Mouse (Mus musculus) limb, embryonic 11.5 days (tissue): ENCODE measurements around the gene Pkn3. TPM values are rescaled to one million over a fixed set of nuclear protein-coding genes. Genes with fewer than 3 reads are reported as not detected.
"Not testable (repeated sequence)": the region's sequence is repeated elsewhere in the genome, so short reads cannot be mapped to it uniquely, and the experiment has no call there.

Source experiments
- ATAC-seq: fragments of 200-750 bp; cut with Nextera tagmentation; 2 replicates; pipeline ENCODE4 v1.8.0; 2017; ENCODE audit warnings: low read depth; ENCODE audit not compliant: insufficient number of reproducible peaks, low FRiP score, low TSS enrichment
- DNase-seq: peaks from one replicate; pipeline ENCODE4 v3.0.0-alpha.2; 2015; ENCODE audit warnings: low spot score
- H3K27ac ChIP-seq: fragments of 300-500 bp; sonication (generic); replicated peaks from 2 replicates; pipeline ENCODE4 v1.5.1; 2014; ENCODE audit warnings: low read depth, mild to moderate bottlenecking, low read length
- H3K27me3 ChIP-seq: fragments of 300-500 bp; sonication (generic); 2 replicates; pipeline ENCODE4 v1.6.1; 2014; ENCODE audit warnings: mild to moderate bottlenecking, low read length, mixed read lengths; ENCODE audit not compliant: control insufficient read depth, insufficient read depth
- H3K36me3 ChIP-seq: fragments of 300-500 bp; sonication (generic); 2 replicates; pipeline ENCODE4 v1.6.1; 2014; ENCODE audit warnings: mild to moderate bottlenecking, low read length, moderate library complexity, mixed read lengths; ENCODE audit not compliant: control insufficient read depth, insufficient read depth
- H3K4me1 ChIP-seq: fragments of 300-500 bp; sonication (generic); 2 replicates; pipeline ENCODE4 v1.6.1; 2014; ENCODE audit warnings: low read length, mixed read lengths; ENCODE audit not compliant: control insufficient read depth, insufficient read depth
- H3K4me2 ChIP-seq: fragments of 300-500 bp; sonication (generic); 2 replicates; pipeline ENCODE4 v1.6.1; 2014; ENCODE audit warnings: low read depth, mild to moderate bottlenecking, moderate library complexity; ENCODE audit not compliant: severe bottlenecking
- H3K4me3 ChIP-seq: fragments of 300-500 bp; sonication (generic); 2 replicates; pipeline ENCODE4 v1.5.1; 2014; ENCODE audit warnings: low read depth, low read length
- H3K9ac ChIP-seq: fragments of 300-500 bp; sonication (generic); 2 replicates; pipeline ENCODE4 v1.6.1; 2014; ENCODE audit warnings: mild to moderate bottlenecking, low read length
- H3K9me3 ChIP-seq: fragments of 300-500 bp; sonication (generic); 2 replicates; pipeline ENCODE4 v1.6.1; 2016; ENCODE audit warnings: low read length; ENCODE audit not compliant: control insufficient read depth
- WGBS: fragments of 180-500 bp; shearing (Covaris S2); extraction: QIAGEN DNeasy Blood & Tissue Kit; methylation state at CpG from one replicate; pipeline ENCODE4 v1.1.7; 2014; 5-methylcytosine and 5-hydroxymethylcytosine counted together
- polyA plus RNA-seq: library from polyadenylated mRNA; unstranded; fragments of >200 nt; fragmentation: Nextera tagmentation; extraction: Ambion mirVana; gene quantifications from 2 replicates; pipeline ENCODE4 v1.2.1, GENCODE M21; 2014

Pkn3 gene
- polyA plus RNA-seq, 1 experiment from 2014 or later, result 9.0 TPM

GRCm38 (mm10) chr2:30047127-30047526, 30.4 kb upstream of the Pkn3 start:
- H3K27ac ChIP-seq, result no peak overlapping the region
- no peaks in the 10 kb centered on the region for H3K9me3 ChIP-seq
- no peak overlapping the region for H3K9ac ChIP-seq
- no peak overlapping the region for H3K4me2 ChIP-seq
- ATAC-seq (no peak), DNase-seq (no peak)
- no peaks in the 10 kb centered on the region for H3K36me3 ChIP-seq
- 93% methylated on average over 6 of the region's 6 CpGs for WGBS
- H3K27me3 ChIP-seq, result no peaks in the 10 kb centered on the region
- no peaks in the 10 kb centered on the region for H3K4me1 ChIP-seq
- no peak overlapping the region for H3K4me3 ChIP-seq

DNA sequence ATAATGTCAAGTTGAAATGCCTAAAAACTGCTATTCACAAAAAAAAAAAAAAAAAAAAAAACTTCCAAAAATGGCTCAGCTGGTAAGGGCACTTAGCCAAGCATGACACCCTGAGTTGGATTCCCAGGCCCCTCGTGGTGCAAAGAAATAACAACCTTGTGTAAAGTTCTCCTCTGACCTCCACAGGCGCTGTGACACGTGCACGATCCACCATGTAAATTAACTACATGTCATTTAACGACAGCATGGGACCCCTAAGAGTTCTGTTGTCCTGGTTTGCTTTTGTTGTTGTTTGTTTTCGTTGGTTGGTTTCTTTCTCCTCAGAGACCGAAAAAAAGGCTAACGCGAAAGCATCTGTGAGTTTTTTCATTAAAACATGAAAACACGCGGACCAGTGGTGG, 29.4 kb upstream of the Pkn3 start:
- Histone ChIP-seq H3K4me3 (peak overlapping the region; percentile 59), H3K9me3 (no peaks in the 10 kb centered on the region), H3K36me3 (no peaks in the 10 kb centered on the region), H3K9ac (peak overlapping the region; percentile 76), H3K27me3 (no peaks in the 10 kb centered on the region), H3K27ac (no peak overlapping the region), H3K4me2 (peak overlapping the region; percentile 66), H3K4me1 (no peaks in the 10 kb centered on the region)
- DNase-seq (no peak), ATAC-seq (no peak)
- WGBS, result 59% methylated on average over 11 of the region's 11 CpGs

GRCm38 (mm10) chr2:30048699-30049388, 28.6 kb upstream of the Pkn3 start, which contains the start of gene Wdr34:
Wdr34 (minus strand) TSS chr2:30048881.
- Histone ChIP-seq H3K36me3 (no peaks in the 10 kb centered on the region), H3K27me3 (no peaks in the 10 kb centered on the region), H3K4me2 (peak within 1 kb of the TSS; percentile 66), H3K4me1 (no peaks in the 10 kb centered on the region), H3K9me3 (no peaks in the 10 kb centered on the region), H3K9ac (peak within 1 kb of the TSS; percentile 76), H3K27ac (peak within 1 kb of the TSS; percentile 87), H3K4me3 (peak within 1 kb of the TSS; percentile 59)
- ATAC-seq, result peak; percentile 84
- peak; percentile 99 for DNase-seq
- WGBS, result 1% methylated on average over 54 of the region's 54 CpGs

- H3K4me2 ChIP-seq, result no peak overlapping the region
- no peak for DNase-seq
- H3K4me3 ChIP-seq, result no peak overlapping the region
- no peaks in the 10 kb centered on the region for H3K27me3 ChIP-seq
- 90% methylated on average over 3 of the region's 3 CpGs for WGBS
- no peak overlapping the region for H3K9ac ChIP-seq
- no peak for ATAC-seq
- no peaks in the 10 kb centered on the region for H3K4me1 ChIP-seq
- H3K36me3 ChIP-seq, result no peaks in the 10 kb centered on the region
- no peak overlapping the region for H3K27ac ChIP-seq
- no peaks in the 10 kb centered on the region for H3K9me3 ChIP-seq
Measured at GRCm38 (mm10) chr2:30049831-30050230, 27.7 kb upstream of the Pkn3 start.

DNA sequence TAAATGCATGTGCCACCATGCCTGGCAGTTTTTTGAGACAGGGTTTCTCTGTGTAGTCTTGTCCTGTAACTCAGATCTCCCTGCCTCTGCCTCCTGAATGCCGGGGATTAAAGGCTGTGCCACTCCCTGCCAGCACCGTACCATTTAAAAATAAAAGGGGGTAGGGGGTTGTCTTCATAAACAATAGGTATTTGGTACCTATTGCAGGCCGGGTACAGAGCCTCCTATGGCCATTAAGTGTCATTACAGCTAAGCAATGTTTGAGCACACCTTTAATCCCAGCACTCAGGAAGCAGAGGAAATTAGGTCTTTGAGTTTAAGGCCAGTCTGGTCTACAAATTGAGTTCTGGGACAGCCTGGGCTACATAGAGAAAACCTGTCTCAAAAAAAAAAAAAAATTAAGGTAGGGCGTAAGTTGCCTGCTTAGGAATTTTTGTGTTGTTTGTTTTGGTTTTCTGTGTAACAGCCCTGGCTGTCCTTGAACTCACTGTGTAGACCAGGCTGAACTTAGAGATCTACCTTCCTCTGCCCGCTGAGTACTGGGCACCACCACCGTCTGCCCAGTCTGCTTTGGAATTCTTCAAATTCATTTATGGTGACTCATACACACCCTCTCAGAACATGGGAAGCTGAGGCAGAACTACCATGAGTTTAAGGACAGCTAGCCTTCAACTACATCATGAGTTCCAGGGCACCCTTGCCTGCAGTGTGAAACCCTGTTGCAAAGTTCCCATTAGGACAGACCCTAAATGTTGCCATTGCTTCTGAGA, 25.3 kb upstream of the Pkn3 start:
- no peaks in the 10 kb centered on the region for H3K4me1 ChIP-seq
- H3K9me3 ChIP-seq, result no peaks in the 10 kb centered on the region
- WGBS, result 51% methylated on average over 6 of the region's 6 CpGs
- DNase-seq, result no peak
- no peak overlapping the region for H3K9ac ChIP-seq
- H3K4me3 ChIP-seq, result no peak overlapping the region
- no peak for ATAC-seq
- H3K27ac ChIP-seq, result no peak overlapping the region
- no peak overlapping the region for H3K4me2 ChIP-seq
- H3K36me3 ChIP-seq, result no peaks in the 10 kb centered on the region
- no peaks in the 10 kb centered on the region for H3K27me3 ChIP-seq

DNA sequence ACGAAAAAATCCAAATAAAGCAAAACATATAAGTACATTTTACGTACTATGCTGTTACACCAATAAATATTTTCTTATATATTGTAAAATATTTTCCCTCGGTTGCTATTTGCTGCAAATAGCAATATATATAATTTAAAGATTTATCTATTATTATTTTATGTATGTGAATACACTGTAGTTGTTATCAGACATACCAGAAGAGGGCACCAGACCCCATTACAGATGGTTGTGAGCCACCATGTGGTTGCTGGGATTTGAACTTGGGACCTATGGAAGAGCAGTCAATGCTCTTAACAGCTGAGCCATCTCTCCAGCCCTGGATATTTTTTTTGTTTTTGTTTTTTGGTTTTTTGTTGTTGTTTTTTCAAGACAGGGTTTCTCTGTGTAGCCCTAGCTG, 22.2 kb upstream of the Pkn3 start:
- H3K9me3 ChIP-seq, H3K4me3 ChIP-seq, ATAC-seq, H3K36me3 ChIP-seq, H3K27ac ChIP-seq, H3K9ac ChIP-seq, H3K4me1 ChIP-seq, H3K4me2 ChIP-seq, DNase-seq, H3K27me3 ChIP-seq: not testable (repeated sequence)
- 95% methylated on average over 3 of the region's 3 CpGs for WGBS

DNA sequence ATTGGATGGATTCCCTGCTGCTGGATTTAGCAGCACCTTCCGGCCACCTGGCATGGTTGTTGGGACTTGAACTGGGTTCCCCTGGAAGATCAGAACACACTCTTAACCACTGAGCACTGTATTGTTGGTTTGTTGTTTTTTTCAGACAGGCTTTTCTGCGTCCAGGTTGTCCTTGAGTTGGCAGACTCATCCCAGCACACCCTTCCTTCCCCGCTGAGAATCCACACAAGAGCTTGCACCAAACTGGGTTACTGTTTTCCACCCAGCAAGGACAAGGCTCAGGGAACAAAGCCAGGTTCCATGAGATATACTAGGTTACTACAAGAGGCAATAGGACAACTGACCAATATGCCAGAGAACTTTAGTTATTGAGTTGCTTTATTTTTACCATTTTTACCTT, 20.7 kb upstream of the Pkn3 start:
- ATAC-seq (no peak), DNase-seq (no peak)
- H3K27me3 ChIP-seq, result no peaks in the 10 kb centered on the region
- no peaks in the 10 kb centered on the region for H3K9me3 ChIP-seq
- H3K9ac ChIP-seq, result no peak overlapping the region
- whole genome bisulfite sequencing, result 87% methylated on average over 3 of the region's 3 CpGs
- H3K4me1 ChIP-seq, result peaks cover 5% of the 10 kb centered on the region; the same call in 1 of the 2 replicates
- no peaks in the 10 kb centered on the region for H3K36me3 ChIP-seq
- H3K4me2 ChIP-seq, result no peak overlapping the region
- H3K27ac ChIP-seq, result no peak overlapping the region
- no peak overlapping the region for H3K4me3 ChIP-seq

- H3K27ac ChIP-seq, result no peak within 1 kb of the TSS
- H3K4me3 ChIP-seq, result no peak within 1 kb of the TSS
- no peaks in the 10 kb centered on the region for H3K27me3 ChIP-seq
- no peaks in the 10 kb centered on the region for H3K36me3 ChIP-seq
- H3K9ac ChIP-seq, result no peak within 1 kb of the TSS
- H3K4me1 ChIP-seq, result peaks cover 5% of the 10 kb centered on the region; the same call in 1 of the 2 replicates
- WGBS, result 45% methylated on average over 12 of the region's 12 CpGs
- H3K9me3 ChIP-seq, result no peaks in the 10 kb centered on the region
- peak; percentile 62 for DNase-seq
- no peak within 1 kb of the TSS for H3K4me2 ChIP-seq
- 0 out of 2 replicates have a peak, but pooled peaks have one; percentile 55 for ATAC-seq
Measured at GRCm38 (mm10) chr2:30057223-30057904, 20.1 kb upstream of the Pkn3 start, which contains the start of gene Set. Set (plus strand) TSS chr2:30057378.
